Mouse (Mus musculus) hematopoietic stem cell, adult 5-6 weeks (primary cell): ENCODE data around the gene Angptl8. TPM values are rescaled to one million over a fixed set of nuclear protein-coding genes. Genes with fewer than 3 reads are reported as not detected.
A peak's percentile ranks its signal among the peaks of the same experiment; 100 is the strongest.
"Not testable (repeated sequence)": the region's sequence is repeated elsewhere in the genome, so short reads cannot be mapped to it uniquely, and the experiment has no call there.

Experiments
- ATAC-seq, 2 experiments: fragments of 125-278 bp in 1 of 2; replicated peaks in 1 of 2; 2 replicates each; pipeline ENCODE4 v1.8.0; 2016 to 2017; ENCODE audit warnings: inconsistent platforms in 2 of 2, mild to moderate bottlenecking in 2 of 2, moderate number of reproducible peaks in 2 of 2, low read depth in 1 of 2, moderate TSS enrichment in 1 of 2; ENCODE audit not compliant: low FRiP score in 2 of 2, poor library complexity in 2 of 2, severe bottlenecking in 2 of 2, insufficient read depth in 1 of 2, low TSS enrichment in 1 of 2
- total RNA-seq: library from RNA; stranded (forward); fragments of 172-1452, 232-1000 nt; gene quantifications from 2 replicates; pipeline ENCODE4 v1.2.3, GENCODE M21; 2017

The Angptl8 gene
- total RNA-seq, 1 experiment from 2014 or later = not detected

DNA sequence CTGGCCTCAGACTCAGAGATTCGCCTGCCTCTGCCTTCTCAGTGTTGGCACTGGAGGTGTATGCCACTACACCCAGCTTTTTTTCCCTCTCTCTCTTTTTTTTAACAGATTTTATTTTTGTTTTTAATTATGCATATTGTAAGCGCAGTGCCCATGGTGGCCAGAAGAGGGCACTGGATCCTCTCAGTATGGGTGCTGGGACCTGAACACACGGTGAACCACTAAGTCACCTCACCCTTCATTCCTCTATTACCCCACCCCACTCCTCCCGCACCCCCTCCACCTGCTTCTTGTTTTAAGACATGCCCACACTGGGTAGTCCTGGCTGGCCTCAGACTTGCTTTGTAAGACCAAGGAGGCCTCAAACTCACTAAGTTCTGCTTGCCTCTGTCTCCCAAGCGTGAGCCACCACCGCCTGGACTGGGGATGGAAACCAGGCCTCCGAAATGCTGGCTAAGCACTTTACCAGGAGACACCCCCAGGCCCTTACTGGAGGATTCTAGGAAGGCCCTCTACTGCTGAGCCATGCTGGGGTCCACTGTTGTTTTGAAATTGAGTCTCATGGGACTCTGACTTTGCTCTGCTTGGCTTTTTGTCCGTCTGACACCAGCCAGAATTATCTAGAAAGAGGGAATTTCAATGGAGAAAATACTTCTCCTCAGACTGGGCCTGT, 4.9 kb downstream of the Angptl8 start:
- peak; percentile 70 to 83 for ATAC-seq

DNA sequence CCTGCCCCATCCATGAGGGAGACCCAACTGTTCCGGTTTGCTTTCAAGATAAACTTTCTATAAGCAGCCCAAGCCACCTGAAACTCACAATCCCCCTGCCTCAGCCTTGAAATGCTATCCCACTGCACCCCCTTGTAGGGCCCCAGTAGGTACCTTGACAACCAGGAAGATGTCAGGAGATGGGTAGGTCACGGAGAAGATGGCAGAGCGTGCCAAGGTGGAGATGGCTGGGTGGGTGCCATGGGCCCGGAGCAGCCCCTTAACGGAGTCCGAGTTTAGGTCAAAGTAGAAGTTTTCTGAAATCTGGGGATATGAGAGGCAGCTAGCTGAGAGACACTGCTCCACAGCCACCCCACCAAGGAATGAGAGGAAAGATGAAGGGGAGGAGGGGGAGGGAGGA, 6.0 kb downstream of the Angptl8 start:
- ATAC-seq = no peak

DNA sequence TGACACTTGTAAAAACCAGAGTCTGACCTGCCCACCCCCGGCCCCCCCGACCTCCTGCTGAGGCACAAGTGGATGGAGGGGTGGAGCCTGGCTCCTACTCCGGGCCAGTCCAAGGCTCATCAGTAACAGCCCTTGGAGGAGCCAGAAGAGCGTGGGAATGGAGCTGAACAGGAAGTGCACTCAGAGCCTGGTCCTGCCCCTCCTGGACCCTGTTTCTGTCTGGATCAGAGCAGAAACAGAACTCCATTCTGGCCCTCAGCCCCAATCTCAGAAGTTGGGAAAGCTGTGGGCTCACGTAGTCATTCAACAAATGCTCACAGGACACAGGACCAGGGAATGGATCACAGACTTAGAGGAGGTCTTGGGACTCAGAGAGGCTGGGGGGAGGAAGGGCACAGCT, 7.1 kb downstream of the Angptl8 start:
- ATAC-seq = no peak

- ATAC-seq = no peak
These were observed 7.8 kb downstream of the Angptl8 start for GRCm38 (mm10) chr9:21843086-21843485.

DNA sequence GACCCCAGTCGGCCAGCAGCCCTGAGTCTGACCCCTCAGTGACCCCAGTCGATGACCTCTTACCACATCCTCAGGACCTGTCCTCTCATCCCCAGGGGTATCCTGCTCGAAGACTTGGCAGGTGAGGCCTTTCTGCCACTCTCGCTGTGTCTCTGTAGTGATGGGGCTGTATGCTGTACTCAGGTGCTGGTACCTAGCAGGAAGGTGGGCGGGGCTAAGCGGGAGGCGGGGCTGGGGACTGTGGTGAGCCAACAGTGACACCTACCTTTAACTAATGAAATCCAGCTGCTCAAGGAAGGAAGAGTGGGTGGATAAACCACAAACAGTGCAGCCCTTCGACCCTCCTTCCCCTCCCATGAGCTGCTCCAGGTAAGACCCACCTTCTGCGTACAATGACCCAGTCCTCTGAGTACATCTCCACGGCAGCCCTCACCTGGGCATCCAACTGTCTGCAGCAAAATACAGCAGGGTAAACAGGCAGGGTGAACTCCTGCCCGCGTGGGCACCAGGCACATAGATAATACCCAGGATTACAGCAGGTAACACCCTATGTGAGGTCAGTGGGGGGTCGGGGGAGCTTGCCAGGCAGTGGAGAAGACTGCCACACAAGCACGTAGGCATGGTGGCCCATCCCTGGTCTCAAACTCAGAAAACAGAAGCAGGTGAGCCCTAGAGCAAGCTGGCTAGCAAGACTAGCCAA, 10.2 kb downstream of the Angptl8 start:
- ATAC-seq = no peak

DNA sequence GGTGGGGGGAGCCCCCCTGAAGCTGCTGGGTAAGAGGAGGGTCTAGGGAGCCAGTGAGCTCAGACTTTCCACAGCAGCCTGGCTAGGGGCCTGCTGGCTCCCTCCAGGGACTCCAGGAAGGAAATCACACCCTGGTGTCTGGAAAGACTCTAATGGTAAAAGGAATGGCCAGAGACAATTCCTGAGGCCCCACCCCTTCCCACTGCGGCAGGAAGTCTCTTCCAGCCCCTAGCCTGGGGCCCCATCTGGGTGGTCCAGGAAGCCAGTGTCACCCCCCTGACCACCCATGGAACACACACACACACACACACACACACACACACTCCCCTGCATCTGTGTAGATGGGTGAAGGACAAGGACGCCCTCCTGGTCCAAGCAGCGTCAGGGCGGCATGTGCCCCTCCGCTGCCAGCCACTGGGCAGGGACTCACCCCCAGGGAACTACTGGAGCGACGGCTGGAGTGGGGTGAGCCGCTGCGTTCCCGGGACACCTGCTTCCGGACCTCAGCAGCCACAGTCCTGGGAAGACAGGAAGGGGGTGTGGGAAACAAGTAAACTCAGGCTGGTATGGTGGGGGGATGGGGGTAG, 11.5 kb downstream of the Angptl8 start:
- no peak for ATAC-seq

DNA sequence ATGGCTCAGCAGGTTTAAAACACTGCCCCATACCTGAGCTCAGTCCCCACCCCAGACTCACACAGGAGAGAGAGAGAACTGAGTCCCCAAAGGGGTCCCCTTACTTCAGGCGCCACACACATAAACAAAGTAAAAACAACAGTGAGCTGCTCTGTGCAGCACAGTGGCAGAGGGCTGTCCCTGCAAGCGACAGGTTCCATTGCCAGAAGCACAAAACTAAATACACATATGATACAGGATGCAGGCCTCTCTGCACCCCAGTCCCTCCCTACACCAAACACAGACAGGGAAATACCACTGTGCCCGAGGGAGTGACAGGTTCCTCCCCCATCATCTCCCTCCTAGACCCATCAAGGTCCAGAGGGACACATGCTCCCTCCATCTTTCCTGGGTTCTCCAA, 12.1 kb downstream of the Angptl8 start:
- no peak for ATAC-seq

DNA sequence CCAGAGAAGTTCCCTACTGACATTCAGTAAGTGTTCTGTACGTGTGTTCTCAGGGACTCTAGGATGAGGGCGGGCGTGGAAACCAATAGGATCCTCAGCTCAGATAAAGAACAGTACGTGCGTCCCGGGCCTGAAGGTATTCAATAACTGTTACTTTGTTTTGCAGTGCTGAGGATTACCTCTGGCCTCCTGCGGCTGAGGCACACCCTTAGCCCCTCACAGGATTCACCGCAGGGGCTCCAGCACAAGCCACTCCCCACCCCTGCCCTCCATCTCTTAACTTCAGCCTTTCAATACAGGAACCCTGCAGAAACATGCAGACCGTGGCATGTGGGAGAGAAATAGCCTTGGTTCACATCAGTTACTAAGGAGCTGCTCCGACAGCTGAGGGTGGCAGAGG, 12.6 kb downstream of the Angptl8 start:
- ATAC-seq = no peak

DNA sequence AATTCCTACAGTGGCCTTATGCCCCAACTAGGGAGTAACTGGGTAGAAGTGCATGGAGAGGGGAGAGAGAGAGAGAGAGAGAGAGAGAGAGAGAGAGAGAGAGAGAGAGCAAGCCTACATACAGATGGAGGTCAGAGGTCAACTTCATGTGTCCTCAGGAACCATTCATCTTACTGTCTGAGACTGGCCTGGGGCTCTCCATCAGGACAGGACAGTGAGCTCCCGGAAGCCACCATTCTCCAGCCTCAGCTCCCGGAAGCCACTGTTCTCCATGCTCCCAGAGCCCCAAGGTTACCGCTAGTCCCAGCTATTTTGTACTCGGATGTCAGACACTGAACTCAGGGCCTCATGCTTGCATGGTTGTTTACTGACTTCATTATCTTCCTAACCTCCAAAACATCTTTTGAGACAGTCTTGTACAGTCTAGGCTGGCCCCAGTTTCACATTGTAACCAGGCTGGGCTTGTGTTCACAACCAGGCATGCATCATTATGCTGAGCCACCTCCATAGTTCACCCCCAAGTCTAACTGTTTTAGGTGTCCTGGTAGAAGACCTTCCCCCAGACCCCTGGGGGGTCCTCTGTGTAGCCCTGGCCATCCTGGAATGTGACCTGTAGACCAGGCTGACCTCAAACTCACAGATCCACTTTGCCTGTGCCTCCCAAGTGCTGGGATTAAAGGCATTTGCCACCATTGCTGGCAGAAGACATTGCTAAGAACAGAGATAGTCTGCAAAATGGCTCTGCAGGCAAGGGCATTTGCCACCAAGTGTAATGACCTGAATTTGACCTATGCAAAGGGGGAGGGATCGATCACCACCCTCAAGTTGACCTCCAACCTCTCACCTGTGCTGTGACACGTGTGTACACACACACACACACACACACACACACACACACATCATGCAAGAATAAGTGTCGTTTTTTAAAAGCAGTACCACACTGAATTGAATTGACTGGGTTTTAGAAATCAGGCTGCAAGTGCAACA, 14.7 kb downstream of the Angptl8 start:
- ATAC-seq = no peak

GRCm38 (mm10) chr9:21851084-21851483, 15.8 kb downstream of the Angptl8 start:
- ATAC-seq = no peak

DNA sequence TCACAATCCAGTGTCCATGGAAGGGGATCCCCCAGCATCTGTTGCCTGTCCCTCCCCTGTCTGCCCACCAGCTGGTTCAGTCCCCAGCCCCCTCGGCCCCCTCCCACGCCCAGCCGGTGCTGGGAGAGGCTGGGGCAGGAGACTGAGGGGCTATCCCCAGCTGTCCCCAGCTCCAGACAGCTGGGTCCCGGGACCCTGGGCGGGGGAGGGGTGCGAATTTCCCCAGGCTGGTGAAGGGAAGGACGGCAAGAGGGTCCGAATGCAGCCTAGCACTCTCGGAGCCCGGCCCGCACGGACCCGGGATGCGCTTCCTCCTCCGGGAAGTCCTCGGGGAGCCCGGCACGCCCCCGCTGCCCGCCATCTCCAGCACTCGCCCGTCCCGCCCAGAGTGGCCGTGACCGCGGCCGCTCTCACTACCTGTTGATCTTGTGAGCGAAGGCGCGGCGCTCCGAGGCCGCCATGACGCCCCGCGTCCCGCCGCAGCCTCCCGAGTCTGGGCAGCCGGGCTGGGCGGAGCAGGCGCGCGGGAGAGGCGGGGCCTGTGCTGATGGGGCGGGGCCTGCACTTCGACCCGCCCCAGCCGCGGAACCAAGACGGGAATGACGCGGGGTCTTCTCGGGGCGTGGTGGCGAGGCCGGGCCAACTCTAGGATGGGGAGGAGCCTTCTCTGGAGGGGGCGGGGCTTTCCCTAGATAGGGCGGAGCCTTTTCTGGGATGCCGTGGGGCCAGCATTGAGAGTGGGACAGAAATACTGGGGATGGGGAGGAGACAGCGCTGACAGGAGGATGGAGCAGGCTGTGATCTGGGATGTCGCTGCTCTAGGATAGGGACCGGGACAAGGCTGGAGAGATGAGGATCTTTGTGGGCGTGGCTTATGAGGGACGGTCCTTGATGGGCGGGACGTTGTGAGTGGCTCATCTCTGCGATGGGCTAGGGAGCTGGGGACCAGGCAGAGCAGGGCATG, 17.1 kb downstream of the Angptl8 start, which contains the start of gene Dock6:
Dock6 (minus strand) TSS at position 508 of the 964 bp plus-strand sequence.
- ATAC-seq = peak; percentile 94

DNA sequence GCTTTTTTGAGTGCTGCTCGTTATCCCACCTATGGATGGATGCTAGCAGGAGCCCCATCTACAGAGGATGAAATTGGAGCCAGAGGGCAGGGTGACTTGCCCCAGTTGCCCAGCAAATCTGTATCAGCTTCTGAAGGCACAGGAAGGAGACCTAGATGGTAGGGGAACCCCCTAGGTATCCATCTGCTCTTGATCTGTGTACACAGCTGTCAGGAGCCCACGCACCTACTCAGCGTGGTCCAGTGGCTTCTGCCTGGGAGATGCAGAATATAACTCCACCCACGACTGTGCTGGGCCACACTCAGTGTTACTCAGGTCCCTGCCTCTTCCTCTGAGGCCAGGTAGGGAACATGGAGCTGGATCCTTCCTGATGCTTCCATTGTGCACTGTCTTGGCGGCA, 18.7 kb downstream of the Angptl8 start:
- ATAC-seq = no peak

DNA sequence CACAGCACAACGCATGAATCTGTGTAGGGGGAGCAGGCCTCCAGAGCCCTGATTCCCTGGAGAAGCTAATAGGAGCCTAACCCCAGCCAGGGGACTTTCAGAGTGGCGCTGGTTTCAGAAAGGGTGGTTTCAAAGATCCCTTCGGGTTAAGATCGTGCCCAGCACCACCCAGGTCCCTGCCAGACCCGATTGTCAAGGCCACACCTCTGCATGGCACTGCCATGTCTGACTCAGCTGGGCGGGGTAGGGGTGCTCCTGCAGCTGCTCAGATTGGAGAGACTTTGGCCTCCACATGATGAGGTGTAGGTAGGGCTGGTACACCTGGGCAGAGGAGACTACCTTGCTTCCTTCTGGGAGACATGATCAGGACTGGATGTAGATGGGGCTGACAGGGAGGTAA, 19.6 kb downstream of the Angptl8 start:
- no peak for ATAC-seq

DNA sequence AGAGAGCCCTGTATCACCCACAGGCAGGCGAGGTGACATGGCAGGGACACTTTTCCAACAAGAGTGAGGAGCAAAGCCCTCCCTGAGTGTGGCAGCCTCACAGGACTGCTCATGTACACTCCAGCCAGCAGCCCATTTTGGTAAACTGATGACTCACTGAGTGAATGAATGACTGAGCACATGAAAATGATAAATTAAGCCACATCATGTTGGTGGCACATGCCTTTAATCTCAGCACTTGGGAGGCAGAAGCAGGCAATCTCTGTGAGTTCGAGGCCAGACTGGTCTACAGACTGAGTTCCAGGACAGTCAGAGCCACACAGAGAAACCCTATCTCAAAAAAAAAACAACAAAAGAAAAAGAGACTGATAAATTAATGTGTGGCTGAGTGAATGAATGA, 22.2 kb downstream of the Angptl8 start:
- no peak for ATAC-seq

DNA sequence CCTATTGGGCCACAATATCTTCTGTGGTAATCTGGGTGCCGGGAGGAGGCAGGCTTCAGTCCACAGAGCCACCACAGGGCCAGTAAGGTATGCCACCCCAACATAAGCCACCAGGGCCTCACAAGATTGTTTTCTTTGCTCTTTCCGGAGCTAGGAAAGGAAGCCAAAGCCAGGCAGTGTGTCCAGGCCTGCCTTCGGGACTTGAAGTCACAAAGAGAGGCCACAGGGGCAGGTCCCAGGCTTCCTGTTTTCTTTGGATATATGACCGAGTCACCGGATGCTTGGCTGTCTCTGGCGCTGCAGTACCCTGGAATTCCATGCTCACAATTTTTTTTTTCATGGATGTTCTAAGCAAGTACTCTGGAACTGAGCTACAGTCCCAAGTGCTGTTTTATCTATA, 22.8 kb downstream of the Angptl8 start:
- no peak for ATAC-seq

GRCm38 (mm10) chr9:21859606-21860005, 24.3 kb downstream of the Angptl8 start:
- no peak for ATAC-seq

- ATAC-seq = not testable (repeated sequence)
These were observed 25.0 kb downstream of the Angptl8 start for GRCm38 (mm10) chr9:21860349-21860748.
